Mouse (Mus musculus) monocyte, adult 5-6 weeks (primary cell): ENCODE measurements around the gene Lima1. TPM values are rescaled to one million over a fixed set of nuclear protein-coding genes. Genes with fewer than 3 reads are reported as not detected.
A peak's percentile ranks its signal among the peaks of the same experiment; 100 is the strongest.
"Not testable (repeated sequence)": the region's sequence is repeated elsewhere in the genome, so short reads cannot be mapped to it uniquely, and the experiment has no call there.

Experiments
- ATAC-seq: fragments of 153-309, 156-312 bp; replicated peaks from 2 replicates; pipeline ENCODE4 v1.8.0; 2017; ENCODE audit warnings: mild to moderate bottlenecking; ENCODE audit not compliant: low TSS enrichment, insufficient number of reproducible peaks, severe bottlenecking, poor library complexity, low FRiP score
- total RNA-seq: library from RNA; stranded (forward); fragments of 200-1000, 200-491, 200-594 nt; gene quantifications from 3 replicates; pipeline ENCODE4 v1.2.3, GENCODE M21; 2017

Gene Lima1
- total RNA-seq, 1 experiment from 2014 or later, result 31.4 TPM

- ATAC-seq, result no peak
Measured at GRCm38 (mm10) chr15:99846633-99847032, 28.6 kb downstream of the Lima1 start.

- no peak for ATAC-seq
Measured at GRCm38 (mm10) chr15:99843856-99844255, 31.4 kb downstream of the Lima1 start.

DNA sequence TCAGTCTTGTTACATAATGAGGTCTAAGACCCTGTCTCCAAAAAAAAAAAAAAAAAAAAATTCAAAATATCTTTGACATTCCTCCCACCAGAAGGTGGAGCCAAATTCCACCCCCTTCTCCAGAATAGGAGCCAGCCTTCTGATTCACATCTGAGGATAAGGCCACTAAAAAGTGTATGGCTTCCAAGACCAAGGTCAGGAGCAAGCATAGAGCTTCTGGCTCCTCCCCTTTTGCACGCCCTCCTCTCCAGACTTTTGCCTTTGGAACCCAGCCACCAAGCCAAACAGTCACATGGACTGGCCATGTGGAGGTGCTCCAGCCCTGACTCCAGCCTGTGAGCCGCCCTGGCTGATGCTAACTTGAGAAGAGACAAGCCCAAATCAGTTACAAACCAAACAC, 35.3 kb downstream of the Lima1 start:
- ATAC-seq, result no peak

DNA sequence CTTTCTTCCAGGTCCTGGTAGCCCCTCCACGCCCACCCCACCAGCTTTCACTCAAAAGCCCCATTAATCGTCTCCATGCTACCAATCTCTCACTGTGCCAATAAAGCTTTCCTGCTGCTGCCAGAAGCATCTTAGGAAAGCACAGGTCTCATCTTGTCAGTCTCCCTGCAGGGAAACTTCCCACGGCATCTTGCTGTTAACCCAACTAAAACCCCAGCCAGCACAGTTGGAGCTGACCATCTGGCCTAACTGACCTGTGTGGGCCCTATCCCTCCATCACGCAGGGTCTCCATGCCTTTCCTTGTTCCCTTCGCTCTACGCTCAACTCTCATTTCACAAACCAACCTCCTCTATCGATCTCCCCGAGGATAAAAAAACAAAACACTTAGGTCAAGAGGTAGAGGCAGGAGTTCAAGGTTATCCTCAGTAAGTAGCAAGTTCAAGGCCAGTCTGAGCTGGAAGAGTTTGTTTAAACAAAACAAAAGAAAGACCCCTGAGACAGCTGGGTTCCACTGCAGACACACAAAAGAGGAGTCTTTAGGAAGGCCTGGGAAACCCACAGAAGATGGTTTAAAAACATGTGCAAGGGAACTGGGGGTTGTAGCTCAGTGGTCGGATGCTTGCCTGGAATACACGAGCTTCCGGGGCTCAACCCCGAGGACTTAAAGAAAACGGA, 36.0 kb downstream of the Lima1 start:
- ATAC-seq, result no peak

GRCm38 (mm10) chr15:99837561-99837960, 37.7 kb downstream of the Lima1 start:
- ATAC-seq, result no peak

DNA sequence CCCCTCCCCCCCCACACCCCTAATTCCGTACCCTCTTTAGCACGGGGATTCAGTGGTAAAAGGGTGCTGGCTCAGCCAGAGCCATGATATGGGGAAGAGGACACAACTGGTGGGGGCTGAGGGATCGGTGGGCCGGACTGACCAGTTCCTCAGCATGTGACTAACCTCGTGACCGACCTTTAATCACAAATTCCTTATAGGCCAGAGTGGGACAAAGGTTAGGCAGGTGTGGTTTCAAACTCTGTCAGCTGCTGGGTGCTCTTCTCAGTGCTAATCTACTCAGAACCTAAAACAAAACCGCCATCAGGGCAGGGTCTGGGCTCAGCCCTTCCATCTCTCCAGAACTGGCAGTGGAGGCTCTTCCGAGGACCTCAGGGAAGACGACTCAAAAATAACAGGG, 40.1 kb downstream of the Lima1 start:
- ATAC-seq, result peak; percentile 69

DNA sequence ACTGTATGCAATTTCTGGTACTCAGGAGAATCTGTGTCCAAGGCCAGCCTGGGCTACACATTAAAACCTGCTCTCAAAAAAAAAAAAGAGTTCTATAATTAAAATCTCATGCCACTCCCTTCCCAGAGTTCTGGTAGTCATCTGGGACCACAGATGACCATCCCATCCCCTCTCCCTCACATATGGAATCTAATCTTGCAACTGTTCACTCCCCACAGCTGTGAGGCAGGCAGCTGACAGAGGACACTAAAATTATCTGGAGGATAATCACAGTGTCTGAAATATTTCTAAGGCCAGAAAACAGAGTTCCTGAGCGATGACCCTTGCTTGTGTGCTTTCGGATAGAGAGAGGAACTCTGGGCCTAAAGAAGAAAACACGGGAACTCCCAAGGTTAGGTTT, 40.6 kb downstream of the Lima1 start:
- no peak for ATAC-seq

GRCm38 (mm10) chr15:99833648-99834454, 41.4 kb downstream of the Lima1 start:
- ATAC-seq, result no peak

DNA sequence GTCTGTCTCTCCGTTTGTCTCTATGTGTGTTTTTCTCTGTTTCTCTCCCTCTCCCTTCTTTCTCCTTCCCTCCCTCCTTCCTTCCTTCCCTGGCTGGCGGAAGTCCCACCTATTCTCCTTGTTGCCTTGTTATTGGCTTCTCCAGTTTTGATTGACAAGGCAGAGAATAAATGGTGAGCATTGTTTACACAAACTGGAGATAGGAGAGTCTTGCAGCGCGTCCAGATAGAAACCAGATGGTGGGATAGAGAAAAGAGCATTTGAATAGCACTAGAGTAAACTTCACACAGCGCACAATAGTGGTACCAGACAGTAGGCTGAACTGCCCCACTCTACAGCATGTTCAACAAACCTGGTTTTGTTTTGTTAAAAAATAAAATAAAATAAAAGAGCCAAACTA, 43.7 kb downstream of the Lima1 start:
- ATAC-seq, result no peak

DNA sequence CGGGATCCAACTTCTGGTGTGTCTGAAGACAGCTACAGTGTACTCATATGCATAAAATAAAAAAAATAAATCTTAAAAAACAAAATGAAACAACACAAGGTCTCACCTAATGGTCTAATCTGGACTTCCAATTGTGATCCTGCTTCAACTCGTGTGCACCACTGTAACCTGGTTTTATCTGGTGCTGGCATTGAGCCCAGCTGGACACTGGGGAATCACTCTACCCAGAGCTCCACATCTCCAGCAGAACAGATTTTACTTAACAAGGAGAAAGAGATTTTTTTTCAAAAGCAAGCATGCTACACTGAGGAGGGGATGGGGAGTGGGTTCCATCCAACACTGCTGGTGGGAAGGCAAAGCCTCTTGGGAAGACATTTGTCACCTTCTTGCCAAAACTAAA, 47.2 kb downstream of the Lima1 start:
- no peak for ATAC-seq

GRCm38 (mm10) chr15:99826210-99826888, 48.9 kb downstream of the Lima1 start:
- ATAC-seq, result no peak

- peak; percentile 41; the same call in 1 of the 2 replicates for ATAC-seq
Measured at GRCm38 (mm10) chr15:99825211-99825610, 50.0 kb downstream of the Lima1 start.

DNA sequence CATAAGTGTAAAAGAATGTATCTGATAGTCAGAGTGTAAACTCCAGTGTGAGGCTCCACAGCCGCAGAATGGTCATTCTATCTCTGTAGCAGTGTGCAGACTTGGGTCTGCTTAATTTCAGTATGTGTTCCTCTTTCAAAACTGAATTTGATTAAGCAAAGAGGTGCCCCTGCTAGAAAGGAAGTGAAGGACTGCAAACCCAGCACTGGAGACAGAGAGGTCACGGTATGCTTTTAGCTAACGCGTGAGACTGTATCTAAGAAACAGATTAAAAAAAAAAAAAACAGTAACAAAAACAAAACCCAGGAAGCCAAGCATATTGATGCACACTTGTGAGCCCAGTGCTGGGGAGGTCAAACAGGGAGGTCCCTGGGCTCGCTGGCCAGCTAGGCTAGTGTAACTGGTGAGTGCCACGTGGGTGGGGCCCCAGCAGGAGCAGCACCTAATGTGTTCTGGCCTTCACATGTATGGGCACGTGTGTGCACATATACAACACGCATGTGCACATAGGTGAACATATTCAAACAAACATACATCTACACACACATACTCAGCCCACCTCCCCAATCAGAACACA, 51.8 kb downstream of the Lima1 start:
- ATAC-seq, result no peak; the same call in 1 of the 2 replicates

DNA sequence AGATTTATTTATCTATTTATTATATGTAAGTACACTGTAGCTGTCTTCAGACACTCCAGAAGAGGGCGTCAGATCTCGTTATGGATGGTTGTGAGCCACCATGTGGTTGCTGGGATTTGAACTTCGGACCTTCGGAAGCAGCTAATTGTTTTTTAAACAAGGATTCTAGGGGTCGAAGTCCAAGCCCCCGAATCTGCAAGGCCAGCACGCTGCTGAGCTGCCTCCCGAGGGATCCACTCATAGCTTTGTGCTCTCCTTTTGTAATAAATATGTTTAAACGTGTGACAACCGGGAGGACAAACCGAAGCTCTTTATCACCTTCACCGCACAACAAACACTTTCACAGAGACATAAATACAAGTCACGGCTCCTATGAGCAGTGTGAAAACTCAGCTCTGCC, 52.8 kb downstream of the Lima1 start:
- not testable (repeated sequence) for ATAC-seq

- ATAC-seq, result no peak
Measured at GRCm38 (mm10) chr15:99819621-99820279, 55.5 kb downstream of the Lima1 start.

- ATAC-seq, result no peak
Measured at GRCm38 (mm10) chr15:99819109-99819440, 56.2 kb downstream of the Lima1 start.

DNA sequence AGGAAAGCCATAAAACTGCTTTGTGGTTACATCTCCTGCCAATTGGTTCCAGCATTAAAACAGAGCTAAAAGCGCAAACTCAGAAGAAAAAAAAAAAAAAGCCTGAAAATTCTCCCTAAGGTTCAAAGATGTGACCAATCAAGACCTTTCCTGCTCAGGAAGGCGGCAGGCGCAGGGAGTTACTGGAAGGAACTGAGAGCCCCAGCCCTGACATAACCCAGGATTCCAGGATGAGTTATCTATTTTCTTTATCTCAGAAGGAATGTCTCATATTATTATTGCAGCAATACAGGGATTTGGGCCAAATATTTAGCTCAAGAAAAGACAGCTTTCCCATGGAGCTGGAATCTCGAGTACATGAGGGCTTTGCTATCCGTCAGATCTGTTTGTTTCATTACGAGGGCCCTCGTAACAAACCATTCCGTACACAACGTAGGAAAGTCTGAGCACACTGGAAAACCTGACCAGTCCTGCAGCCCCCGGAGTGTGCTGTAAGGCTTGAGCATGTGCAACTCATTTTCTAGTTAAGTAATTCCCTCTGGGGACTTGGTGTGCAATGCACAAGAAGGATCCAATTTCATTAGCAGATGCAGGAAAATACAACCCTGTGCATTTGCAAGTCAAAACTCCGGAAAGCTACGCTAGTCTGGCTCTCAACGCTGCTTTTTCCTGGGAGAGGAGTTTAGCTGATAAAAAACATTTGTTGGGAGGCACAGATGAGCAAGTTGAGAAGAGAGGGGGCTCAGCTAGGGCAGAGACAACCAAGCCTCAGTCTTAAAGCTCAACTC, 56.7 kb downstream of the Lima1 start:
- no peak for ATAC-seq
